Mouse (Mus musculus) thymus, adult 2 months (tissue): Measurements from ENCODE around the gene Gak. TPM values are rescaled to one million over a fixed set of nuclear protein-coding genes. Genes with fewer than 3 reads are reported as not detected.

ENCODE experiments used
- DNase-seq: peaks from one replicate; pipeline ENCODE4 v3.0.0; 2021
- H3K27ac ChIP-seq: fragments of 200-500 bp; 2 replicates; pipeline ENCODE4 v1.5.1; 2012; ENCODE audit warnings: low read length, control low read depth; ENCODE audit not compliant: control insufficient read depth, insufficient read depth
- H3K27me3 ChIP-seq: fragments of 200-500 bp; 2 replicates; pipeline ENCODE4 v1.6.1; 2012; ENCODE audit warnings: mild to moderate bottlenecking, low read length, moderate library complexity, mixed read lengths; ENCODE audit not compliant: control insufficient read depth, insufficient read depth
- H3K36me3 ChIP-seq: fragments of 200-500 bp; 2 replicates; pipeline ENCODE4 v1.6.1; 2012; ENCODE audit warnings: mild to moderate bottlenecking, low read length, moderate library complexity; ENCODE audit not compliant: control insufficient read depth, insufficient read depth
- H3K4me1 ChIP-seq: fragments of 200-500 bp; replicated peaks from 2 replicates; pipeline ENCODE4 v1.6.1; 2012; ENCODE audit warnings: low read length; ENCODE audit not compliant: control insufficient read depth, insufficient read depth
- H3K4me3 ChIP-seq: fragments of 200-500 bp; 2 replicates; pipeline ENCODE4 v1.5.1; 2012; ENCODE audit warnings: mild to moderate bottlenecking, low read length, control low read depth, moderate library complexity; ENCODE audit not compliant: control insufficient read depth, insufficient read depth
- CTCF ChIP-seq: fragments of 200-500 bp; IDR thresholded peaks from 2 replicates; pipeline ENCODE4 v1.5.1; 2012; ENCODE audit warnings: mild to moderate bottlenecking, control low read depth, low read length, moderate library complexity, borderline replicate concordance; ENCODE audit not compliant: control insufficient read depth, poor library complexity, insufficient read depth; ENCODE audit errors: extremely low read depth
- POLR2A ChIP-seq: fragments of 200-500 bp; IDR thresholded peaks from 2 replicates; pipeline ENCODE4 v1.6.1; 2012; ENCODE audit warnings: mild to moderate bottlenecking, low read length, control low read depth, moderate library complexity; ENCODE audit not compliant: control insufficient read depth, poor library complexity, insufficient read depth; ENCODE audit errors: extremely low read depth
- WGBS: fragments of 180-500 bp; shearing (Covaris S2); methylation state at CpG from one replicate; pipeline ENCODE4 v1.1.7; 2018; 5-methylcytosine and 5-hydroxymethylcytosine counted together
- polyA plus RNA-seq: library from polyadenylated mRNA; depleted of rRNA; stranded (reverse); fragments of >200 nt; gene quantifications from 2 replicates; pipeline ENCODE4 v1.2.3, GENCODE M21; 2012

The Gak gene
- polyA plus RNA-seq, 1 experiment, result 158 TPM

DNA sequence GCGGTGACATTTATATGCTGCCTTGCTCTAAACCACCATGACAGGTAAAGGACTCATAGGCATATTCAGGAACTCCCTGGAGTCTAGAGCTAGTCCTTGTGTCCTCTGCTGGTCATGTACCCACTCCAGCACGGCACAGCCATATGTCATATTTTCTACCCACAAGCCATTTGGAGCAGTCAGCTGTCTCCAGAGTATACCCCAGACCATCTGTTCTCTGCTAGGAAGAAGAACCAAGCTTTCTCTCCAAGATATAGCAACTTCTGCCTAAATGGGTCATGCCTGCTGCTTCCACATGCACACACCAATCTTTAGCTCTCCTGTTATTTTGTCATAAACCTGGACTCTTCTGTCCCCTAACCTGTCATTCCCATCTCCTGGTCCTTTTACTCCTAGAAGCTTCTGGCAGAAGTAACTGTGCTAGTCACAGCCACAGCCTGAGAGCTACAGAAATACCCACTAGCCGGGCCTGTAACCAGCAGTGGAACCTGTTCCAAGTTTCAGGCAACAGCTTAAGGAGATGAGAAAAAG is 48.1 kb downstream of the Gak start:
- Histone ChIP-seq H3K27ac (no peak overlapping the region), H3K4me3 (no peak overlapping the region), H3K36me3 (peaks cover 71% of the 10 kb centered on the region), H3K4me1 (no peaks in the 10 kb centered on the region), H3K27me3 (no peaks in the 10 kb centered on the region)
- TF ChIP-seq CTCF, result no peak
- TF ChIP-seq POLR2A, result no peak
- no peak for DNase-seq
- WGBS, result 96% methylated on average over 3 of the region's 3 CpGs

GRCm38 (mm10) chr5:108573054-108573453 is 56.5 kb downstream of the Gak start:
- no peak overlapping the region for H3K4me3 ChIP-seq
- TF ChIP-seq CTCF, result no peak
- TF ChIP-seq POLR2A, result no peak
- H3K4me1 ChIP-seq, result no peaks in the 10 kb centered on the region
- no peak for DNase-seq
- no peaks in the 10 kb centered on the region for H3K27me3 ChIP-seq
- peaks cover 89% of the 10 kb centered on the region for H3K36me3 ChIP-seq
- H3K27ac ChIP-seq, result no peak overlapping the region
- 93% methylated on average over 6 of the region's 6 CpGs for WGBS

GRCm38 (mm10) chr5:108570991-108571390 is 58.6 kb downstream of the Gak start:
- no peak overlapping the region for H3K27ac ChIP-seq
- 97% methylated on average over 1 of the region's 1 CpGs for WGBS
- H3K36me3 ChIP-seq, result peaks cover 82% of the 10 kb centered on the region
- no peak overlapping the region for H3K4me3 ChIP-seq
- H3K4me1 ChIP-seq, result no peaks in the 10 kb centered on the region
- no peaks in the 10 kb centered on the region for H3K27me3 ChIP-seq
- TF ChIP-seq POLR2A (no peak), CTCF (no peak)
- no peak for DNase-seq

DNA sequence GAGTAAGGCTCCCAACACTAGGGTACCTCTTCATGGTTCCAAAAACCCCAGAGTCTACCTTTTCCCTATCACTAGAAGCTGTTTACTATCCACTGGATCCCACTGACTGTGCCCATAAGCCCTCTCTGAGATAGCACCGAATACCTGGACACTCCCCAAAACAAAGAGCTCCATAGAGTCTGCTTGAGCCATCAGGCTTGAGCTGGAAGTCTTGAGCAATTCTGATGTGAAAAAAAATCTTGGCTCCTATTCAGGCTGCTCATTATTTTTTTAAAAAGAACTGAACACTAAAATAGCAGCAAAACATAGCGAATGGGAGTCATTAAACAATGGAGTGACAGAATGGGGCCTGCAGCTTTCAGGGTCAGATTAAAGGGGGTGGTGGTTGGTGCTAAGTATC is 62.5 kb downstream of the Gak start:
- no peak for DNase-seq
- Histone ChIP-seq H3K27me3 (no peaks in the 10 kb centered on the region), H3K4me3 (no peak overlapping the region), H3K36me3 (peaks cover 47% of the 10 kb centered on the region), H3K27ac (no peak overlapping the region), H3K4me1 (no peaks in the 10 kb centered on the region)
- TF ChIP-seq CTCF, result no peak
- TF ChIP-seq POLR2A, result no peak
- 96% methylated on average over 2 of the region's 2 CpGs for WGBS

DNA sequence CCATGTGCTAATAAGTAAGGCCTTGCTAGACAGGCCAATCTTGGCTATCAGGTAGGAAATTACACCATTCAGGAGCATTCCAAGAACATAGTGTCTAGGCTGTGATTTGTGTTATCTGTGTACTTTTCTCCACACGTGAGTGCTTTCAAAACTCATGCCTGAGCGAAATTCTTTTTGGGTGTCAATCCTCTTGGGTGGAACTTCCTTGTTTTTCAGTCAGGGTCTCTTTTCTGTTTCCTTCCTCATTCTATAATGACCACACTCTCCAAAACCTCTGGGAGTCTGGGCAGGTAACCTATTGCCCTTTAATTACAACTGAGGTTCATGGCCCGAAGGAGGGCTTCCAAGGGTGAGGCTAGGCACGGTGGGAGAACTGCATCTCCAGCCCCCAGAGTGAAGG is 63.0 kb downstream of the Gak start:
- Histone ChIP-seq H3K36me3 (peaks cover 41% of the 10 kb centered on the region), H3K4me3 (no peak overlapping the region), H3K27ac (no peak overlapping the region), H3K27me3 (no peaks in the 10 kb centered on the region), H3K4me1 (no peaks in the 10 kb centered on the region)
- TF ChIP-seq POLR2A (no peak), CTCF (no peak)
- WGBS, result 63% methylated on average over 4 of the region's 4 CpGs
- no peak for DNase-seq

DNA sequence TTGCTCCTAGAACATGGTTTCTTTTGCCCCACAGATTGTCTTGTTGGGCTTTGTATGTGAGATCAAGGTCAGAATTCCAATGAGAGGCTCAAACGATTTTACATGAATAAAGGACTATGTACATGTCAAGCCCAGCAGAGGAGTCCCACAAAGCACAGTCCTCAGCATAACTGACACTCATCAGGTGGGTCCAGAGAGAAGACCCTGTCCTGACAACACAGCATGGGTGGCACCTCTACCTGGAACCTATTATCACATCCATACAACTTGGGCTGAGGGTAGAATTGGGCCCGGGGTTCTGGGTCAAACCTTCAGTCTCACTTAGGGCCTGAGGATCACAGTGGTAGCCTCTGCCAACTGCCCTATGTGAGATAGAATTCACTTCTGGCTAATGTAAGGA is 64.2 kb downstream of the Gak start:
- no peak for DNase-seq
- H3K27ac ChIP-seq, result no peak overlapping the region
- H3K27me3 ChIP-seq, result no peaks in the 10 kb centered on the region
- H3K4me3 ChIP-seq, result no peak overlapping the region
- no peak for TF ChIP-seq POLR2A
- TF ChIP-seq CTCF, result no peak
- WGBS, result 91% methylated on average over 2 of the region's 2 CpGs
- peaks cover 30% of the 10 kb centered on the region for H3K36me3 ChIP-seq
- H3K4me1 ChIP-seq, result no peaks in the 10 kb centered on the region

- Histone ChIP-seq H3K27ac (no peak overlapping the region), H3K27me3 (no peaks in the 10 kb centered on the region), H3K36me3 (peaks cover 19% of the 10 kb centered on the region), H3K4me3 (no peak overlapping the region), H3K4me1 (no peaks in the 10 kb centered on the region)
- no peak for DNase-seq
- 74% methylated on average over 3 of the region's 3 CpGs for WGBS
- TF ChIP-seq CTCF (no peak), POLR2A (no peak)
Measured at GRCm38 (mm10) chr5:108564346-108564745, 65.2 kb downstream of the Gak start.
